Mouse (Mus musculus) lung, embryonic 15.5 days (tissue): ENCODE data around the gene 9530068E07Rik. TPM values are rescaled to one million over a fixed set of nuclear protein-coding genes. Genes with fewer than 3 reads are reported as not detected.

ENCODE experiments used
- ATAC-seq: fragments of 200-750 bp; cut with Nextera tagmentation; 2 replicates; pipeline ENCODE4 v1.8.0; 2017; ENCODE audit warnings: moderate number of reproducible peaks, borderline replicate concordance; ENCODE audit not compliant: low FRiP score, low TSS enrichment; ENCODE audit errors: extremely low read depth
- H3K27ac ChIP-seq: fragments of 300-500 bp; sonication (generic); 2 replicates; pipeline ENCODE4 v1.5.1; 2015; ENCODE audit warnings: moderate library complexity, mild to moderate bottlenecking, inconsistent platforms
- H3K27me3 ChIP-seq: fragments of 300-500 bp; sonication (generic); 2 replicates; pipeline ENCODE4 v1.6.1; 2015; ENCODE audit warnings: inconsistent platforms
- H3K36me3 ChIP-seq: fragments of 300-500 bp; sonication (generic); 2 replicates; pipeline ENCODE4 v1.6.1; 2015; ENCODE audit warnings: inconsistent platforms
- H3K4me1 ChIP-seq: fragments of 300-500 bp; sonication (generic); 2 replicates; pipeline ENCODE4 v1.6.1; 2015; ENCODE audit warnings: inconsistent platforms
- H3K4me2 ChIP-seq: fragments of 300-500 bp; sonication (generic); 2 replicates; pipeline ENCODE4 v1.6.1; 2015; ENCODE audit warnings: inconsistent platforms, mild to moderate bottlenecking, moderate library complexity
- H3K4me3 ChIP-seq: fragments of 300-500 bp; sonication (generic); 2 replicates; pipeline ENCODE4 v1.5.1; 2015; ENCODE audit warnings: mild to moderate bottlenecking, inconsistent platforms
- H3K9ac ChIP-seq: fragments of 300-500 bp; sonication (generic); 2 replicates; pipeline ENCODE4 v1.6.1; 2015; ENCODE audit warnings: inconsistent platforms
- H3K9me3 ChIP-seq: fragments of 300-500 bp; sonication (generic); 2 replicates; pipeline ENCODE4 v1.6.1; 2016; ENCODE audit warnings: inconsistent platforms
- WGBS: fragments of 180-500 bp; shearing (Covaris S2); methylation state at CpG from one replicate; pipeline ENCODE4 v1.1.7; 2015; 5-methylcytosine and 5-hydroxymethylcytosine counted together
- polyA plus RNA-seq: library from polyadenylated mRNA; unstranded; fragments of >200 nt; fragmentation: Nextera tagmentation; extraction: Ambion mirVana; gene quantifications from 2 replicates; pipeline ENCODE4 v1.2.1, GENCODE M21; 2015

Gene 9530068E07Rik
- polyA plus RNA-seq, 1 experiment from 2014 or later, result 224 TPM

- no peak for ATAC-seq
- no peak overlapping the region for H3K4me2 ChIP-seq
- H3K27ac ChIP-seq, result no peak overlapping the region
- no peak overlapping the region for H3K9ac ChIP-seq
- H3K4me1 ChIP-seq, result no peaks in the 10 kb centered on the region
- H3K27me3 ChIP-seq, result no peaks in the 10 kb centered on the region
- 87% methylated on average over 5 of the region's 5 CpGs for WGBS
- no peak overlapping the region for H3K4me3 ChIP-seq
- H3K9me3 ChIP-seq, result no peaks in the 10 kb centered on the region
- H3K36me3 ChIP-seq, result no peaks in the 10 kb centered on the region
Observed at GRCm38 (mm10) chr11:52432148-52432547, 35.9 kb downstream of the 9530068E07Rik start.

GRCm38 (mm10) chr11:52433076-52433796 is 37.0 kb downstream of the 9530068E07Rik start:
- Histone ChIP-seq H3K27me3 (no peaks in the 10 kb centered on the region), H3K4me3 (no peak overlapping the region), H3K4me2 (no peak overlapping the region), H3K27ac (no peak overlapping the region), H3K4me1 (no peaks in the 10 kb centered on the region), H3K9me3 (no peaks in the 10 kb centered on the region), H3K9ac (no peak overlapping the region), H3K36me3 (no peaks in the 10 kb centered on the region)
- peak; percentile 51; the same call in 1 of the 2 replicates for ATAC-seq
- 50% methylated on average over 8 of the region's 8 CpGs for WGBS

DNA sequence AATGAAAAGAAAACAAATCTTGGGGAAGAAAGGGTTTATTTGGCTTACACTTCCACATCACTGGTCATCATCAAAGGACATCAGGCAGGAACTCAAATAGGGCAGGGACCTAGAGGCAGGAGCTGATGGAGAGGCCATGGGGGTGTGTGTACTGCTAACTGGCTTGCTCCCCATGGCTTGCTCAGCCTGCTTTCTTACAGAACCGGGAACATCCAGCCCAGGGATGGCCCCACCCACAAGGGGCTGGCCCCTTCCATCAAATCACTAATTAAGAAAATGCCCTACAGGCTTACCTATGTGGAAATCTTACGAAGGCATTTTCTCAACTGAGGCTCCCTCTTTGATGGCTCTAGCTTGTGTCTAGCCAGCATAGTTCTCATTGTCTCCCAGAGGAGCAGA is 37.6 kb downstream of the 9530068E07Rik start:
- no peaks in the 10 kb centered on the region for H3K27me3 ChIP-seq
- no peaks in the 10 kb centered on the region for H3K36me3 ChIP-seq
- ATAC-seq, result no peak
- H3K4me1 ChIP-seq, result no peaks in the 10 kb centered on the region
- no peak overlapping the region for H3K4me2 ChIP-seq
- WGBS, result 62% methylated on average over 2 of the region's 2 CpGs
- H3K4me3 ChIP-seq, result no peak overlapping the region
- H3K9me3 ChIP-seq, result no peaks in the 10 kb centered on the region
- no peak overlapping the region for H3K27ac ChIP-seq
- H3K9ac ChIP-seq, result no peak overlapping the region

DNA sequence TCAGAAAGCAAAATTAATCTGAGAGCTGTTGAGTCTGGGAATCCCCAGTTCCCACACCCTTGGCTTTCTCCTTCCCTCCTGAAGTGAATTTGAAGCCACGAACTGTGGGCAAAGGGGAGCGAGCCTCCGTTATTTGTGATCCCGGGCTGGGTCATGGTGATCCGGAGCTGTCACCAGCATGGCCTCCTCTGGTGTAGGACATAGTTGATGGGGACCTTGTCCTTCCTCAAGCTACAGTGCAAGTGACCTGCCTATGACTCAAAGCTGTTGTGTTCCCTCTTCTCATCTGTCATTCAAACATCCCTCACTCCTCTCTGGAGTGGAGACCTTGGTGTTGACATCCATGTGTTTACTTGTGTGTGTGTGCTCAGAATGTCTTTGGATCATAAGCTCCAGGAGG is 39.2 kb downstream of the 9530068E07Rik start:
- no peaks in the 10 kb centered on the region for H3K27me3 ChIP-seq
- no peak overlapping the region for H3K4me2 ChIP-seq
- no peak overlapping the region for H3K4me3 ChIP-seq
- 80% methylated on average over 5 of the region's 5 CpGs for WGBS
- H3K9me3 ChIP-seq, result no peaks in the 10 kb centered on the region
- H3K27ac ChIP-seq, result no peak overlapping the region
- no peak overlapping the region for H3K9ac ChIP-seq
- no peak for ATAC-seq
- H3K36me3 ChIP-seq, result no peaks in the 10 kb centered on the region
- H3K4me1 ChIP-seq, result no peaks in the 10 kb centered on the region

GRCm38 (mm10) chr11:52437123-52437522 is 40.9 kb downstream of the 9530068E07Rik start:
- WGBS, result 20% methylated on average over 10 of the region's 10 CpGs
- ATAC-seq, result no peak
- no peaks in the 10 kb centered on the region for H3K36me3 ChIP-seq

GRCm38 (mm10) chr11:52441096-52441495 is 44.9 kb downstream of the 9530068E07Rik start:
- WGBS, result 74% methylated on average over 2 of the region's 2 CpGs
- no peaks in the 10 kb centered on the region for H3K4me1 ChIP-seq
- H3K36me3 ChIP-seq, result no peaks in the 10 kb centered on the region
- no peak overlapping the region for H3K4me3 ChIP-seq
- H3K9ac ChIP-seq, result no peak overlapping the region
- H3K27ac ChIP-seq, result no peak overlapping the region
- ATAC-seq, result no peak
- H3K27me3 ChIP-seq, result no peaks in the 10 kb centered on the region
- H3K9me3 ChIP-seq, result no peaks in the 10 kb centered on the region
- no peak overlapping the region for H3K4me2 ChIP-seq

More at GRCm38 (mm10) chr11:52437123-52437522, 40.9 kb downstream of the 9530068E07Rik start:
- no peak overlapping the region for H3K27ac ChIP-seq
- H3K4me3 ChIP-seq, result no peak overlapping the region
- H3K4me2 ChIP-seq, result peak overlapping the region; percentile 40
- H3K4me1 ChIP-seq, result no peaks in the 10 kb centered on the region
- no peak overlapping the region for H3K9ac ChIP-seq
- H3K27me3 ChIP-seq, result no peaks in the 10 kb centered on the region
- no peaks in the 10 kb centered on the region for H3K9me3 ChIP-seq

DNA sequence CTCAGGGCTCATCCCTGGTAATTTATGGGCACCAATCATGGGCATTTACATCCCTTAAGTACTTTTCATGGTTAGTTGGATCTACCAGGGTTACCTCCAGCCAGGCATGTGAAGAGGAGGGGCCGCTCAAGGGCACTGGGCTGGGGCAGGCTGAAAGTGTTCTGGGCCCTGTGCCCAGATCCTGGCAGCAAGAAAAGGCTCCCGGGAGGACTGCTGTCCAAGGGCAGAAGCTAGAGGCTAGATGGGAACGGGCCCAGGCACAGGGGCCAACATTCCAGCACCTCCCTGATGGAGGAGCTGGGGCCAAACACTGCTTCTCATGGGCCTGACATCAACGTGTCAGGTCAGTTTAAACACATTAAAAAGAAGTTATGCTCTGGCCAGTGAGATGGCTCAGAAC is 51.0 kb downstream of the 9530068E07Rik start:
- Histone ChIP-seq H3K27ac (no peak overlapping the region), H3K9me3 (no peaks in the 10 kb centered on the region), H3K27me3 (no peaks in the 10 kb centered on the region), H3K9ac (no peak overlapping the region), H3K4me3 (no peak overlapping the region), H3K4me2 (no peak overlapping the region), H3K36me3 (no peaks in the 10 kb centered on the region), H3K4me1 (no peaks in the 10 kb centered on the region; the same call in 1 of the 2 replicates)
- WGBS, result 16% methylated on average over 4 of the region's 4 CpGs
- no peak for ATAC-seq

GRCm38 (mm10) chr11:52449004-52449403 is 52.8 kb downstream of the 9530068E07Rik start:
- Histone ChIP-seq H3K27ac (no peak overlapping the region), H3K4me2 (no peak overlapping the region), H3K27me3 (no peaks in the 10 kb centered on the region), H3K4me1 (no peaks in the 10 kb centered on the region; the same call in 1 of the 2 replicates), H3K36me3 (no peaks in the 10 kb centered on the region), H3K9me3 (no peaks in the 10 kb centered on the region), H3K9ac (no peak overlapping the region), H3K4me3 (no peak overlapping the region)
- WGBS, result 58% methylated on average over 3 of the region's 3 CpGs
- ATAC-seq, result no peak

DNA sequence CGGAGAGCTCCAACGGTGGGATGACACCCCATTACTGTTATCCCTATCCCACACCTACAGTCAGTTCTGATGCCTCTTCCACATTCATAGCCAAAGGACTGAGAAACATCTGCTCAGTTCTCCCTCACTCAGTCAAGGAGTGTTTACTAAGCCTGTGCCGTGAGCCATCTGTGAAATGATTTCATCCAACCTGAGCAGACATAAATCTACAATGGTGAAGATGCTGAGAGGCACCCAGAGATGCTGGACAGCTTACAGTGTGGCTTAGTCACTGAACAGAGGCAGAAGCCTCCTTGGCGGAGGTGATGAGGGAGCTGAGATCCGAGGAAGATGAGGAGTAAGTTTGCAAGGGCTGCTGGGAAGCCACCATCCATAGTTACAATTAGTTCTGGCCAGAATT is 62.1 kb downstream of the 9530068E07Rik start:
- no peak for ATAC-seq
- H3K27me3 ChIP-seq, result no peaks in the 10 kb centered on the region
- no peaks in the 10 kb centered on the region for H3K9me3 ChIP-seq
- 76% methylated on average over 5 of the region's 5 CpGs for WGBS
- H3K4me2 ChIP-seq, result no peak overlapping the region
- no peak overlapping the region for H3K27ac ChIP-seq
- H3K36me3 ChIP-seq, result no peaks in the 10 kb centered on the region
- H3K4me3 ChIP-seq, result no peak overlapping the region
- no peaks in the 10 kb centered on the region for H3K4me1 ChIP-seq
- H3K9ac ChIP-seq, result no peak overlapping the region

Other genes starting within 250 kb of the 9530068E07Rik start
- not detected in 2 replicates for gene Olfr1371, start 182.4 kb upstream of the 9530068E07Rik start, polyA plus RNA-seq
- gene Skp1a, start 164.4 kb upstream of the 9530068E07Rik start, polyA plus RNA-seq, result 809 and 814 TPM in 2 replicates
- gene Tcf7, start 113.4 kb upstream of the 9530068E07Rik start, polyA plus RNA-seq, result 41.4 and 52.6 TPM in 2 replicates
- 256 and 265 TPM in 2 replicates for gene Vdac1, start 35.6 kb upstream of the 9530068E07Rik start, polyA plus RNA-seq